Mouse (Mus musculus) WW6 (cell line): ENCODE measurements at regions not wholly inside any gene's neighbourhood (a gene's known extent, or its start where the extent isn't known, plus 50 kb on each side); places are given as distances from the start of the nearest gene placed in this dataset.
A peak's percentile ranks its signal among the peaks of the same experiment; 100 is the strongest.

Experiments
- DNase-seq: peaks from one replicate; pipeline ENCODE4 v3.0.0-alpha.2; 2013; ENCODE audit warnings: low read depth, low spot score

DNA sequence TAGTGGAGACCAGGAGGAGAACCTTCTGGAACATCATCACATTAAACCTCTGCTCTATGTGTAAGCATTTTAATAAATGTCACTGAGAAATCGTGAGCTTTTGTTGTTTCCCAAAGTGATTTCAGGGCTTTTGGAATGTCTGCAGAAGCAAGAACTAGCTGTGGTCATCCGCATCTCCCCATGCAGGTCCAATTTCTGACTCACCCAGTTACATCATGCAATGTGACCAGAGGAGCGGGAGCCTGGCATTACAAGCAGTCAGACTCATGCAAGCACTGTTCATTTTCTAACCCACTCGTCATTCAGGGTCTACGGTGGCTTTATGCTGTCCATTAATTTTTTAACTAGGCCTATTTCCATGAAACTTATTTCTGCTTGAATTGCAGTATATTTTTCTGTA, 151.2 kb upstream of the Supt20 start:
- no peak for DNase-seq

GRCm38 (mm10) chr3:54545393-54545792, 147.2 kb upstream of the Supt20 start:
- no peak for DNase-seq

DNA sequence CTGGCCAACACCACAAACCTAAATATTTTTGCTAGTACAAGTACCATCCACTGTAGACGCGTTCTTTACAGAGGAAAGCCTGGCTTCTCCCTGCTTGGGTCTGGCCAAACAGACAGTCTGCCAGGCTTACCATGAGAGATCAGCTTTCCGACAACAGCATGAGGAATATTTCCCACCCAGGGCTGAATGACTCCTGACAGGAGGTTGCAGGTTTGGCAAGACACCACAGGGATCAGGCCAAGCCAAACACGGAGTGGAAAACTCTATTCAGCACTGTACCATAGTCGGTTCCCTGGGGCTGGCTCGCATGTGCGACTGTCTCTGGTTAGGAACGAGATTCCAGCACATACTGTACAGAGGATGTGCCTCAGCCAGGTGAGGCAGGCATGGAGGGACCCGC, 140.7 kb upstream of the Supt20 start:
- DNase-seq = no peak

GRCm38 (mm10) chr3:54555954-54556353, 136.7 kb upstream of the Supt20 start:
- peak; percentile 7 for DNase-seq

GRCm38 (mm10) chr3:54559053-54559452, 133.6 kb upstream of the Supt20 start:
- DNase-seq = no peak

GRCm38 (mm10) chr3:54559527-54559926, 133.1 kb upstream of the Supt20 start:
- no peak for DNase-seq

DNA sequence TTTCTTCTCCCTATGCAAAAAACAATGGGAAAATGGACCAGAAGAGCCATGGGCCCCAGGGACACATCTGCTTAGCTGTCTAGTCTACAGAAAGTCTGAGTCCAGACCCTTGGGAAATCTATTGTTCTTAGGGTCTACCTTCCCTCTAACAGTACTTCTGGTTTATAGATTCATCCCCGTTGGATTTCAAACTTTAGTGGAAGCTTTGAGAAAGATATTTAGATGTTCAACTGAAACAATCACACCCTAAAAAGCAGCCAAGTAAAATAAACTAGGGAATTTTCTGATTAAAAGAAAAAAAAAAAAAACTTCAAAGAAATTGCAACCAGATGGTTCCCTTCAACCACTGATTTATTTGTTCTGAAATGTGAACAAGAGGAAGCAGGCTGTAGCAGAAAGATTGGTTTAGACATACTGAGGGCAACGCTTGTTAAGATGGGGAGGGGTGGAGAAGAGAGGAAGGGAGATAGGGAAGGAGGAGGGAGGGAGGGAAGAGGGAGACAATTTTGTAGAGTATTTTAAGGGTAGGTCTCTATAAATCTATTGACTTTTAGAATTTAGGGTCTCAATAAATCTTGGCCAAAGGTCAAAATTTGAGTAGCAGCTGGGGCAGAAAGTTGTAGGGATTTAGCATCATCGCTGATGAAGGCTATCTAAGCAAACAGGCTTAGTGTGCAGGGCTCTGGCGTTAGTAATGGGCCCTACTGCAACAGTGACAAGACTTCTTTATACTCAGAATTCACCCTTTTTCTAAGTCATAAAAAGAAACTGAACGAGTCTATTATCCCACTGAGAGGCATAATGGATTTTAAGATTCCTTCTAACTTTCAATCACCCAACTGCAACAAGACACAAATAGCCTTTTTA, 132.3 kb upstream of the Supt20 start:
- no peak for DNase-seq

DNA sequence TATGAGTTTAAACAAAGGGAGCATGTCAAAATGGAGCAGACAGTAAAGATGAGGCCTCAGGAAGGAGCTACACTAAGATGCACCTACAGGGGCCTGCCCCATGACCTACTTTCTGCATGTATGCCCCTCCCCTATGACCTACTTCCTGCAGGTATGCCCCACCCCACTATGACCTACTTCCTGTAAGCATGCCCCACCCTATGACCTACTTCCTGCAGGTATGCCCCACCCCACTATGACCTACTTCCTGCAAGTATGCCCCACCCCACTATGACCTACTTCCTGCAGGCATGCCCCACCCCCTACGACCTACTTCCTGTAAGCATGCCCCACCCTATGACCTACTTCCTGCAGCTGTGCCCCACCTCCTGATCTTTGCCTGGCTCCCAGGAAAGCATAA, 125.3 kb upstream of the Supt20 start:
- DNase-seq = no peak

DNA sequence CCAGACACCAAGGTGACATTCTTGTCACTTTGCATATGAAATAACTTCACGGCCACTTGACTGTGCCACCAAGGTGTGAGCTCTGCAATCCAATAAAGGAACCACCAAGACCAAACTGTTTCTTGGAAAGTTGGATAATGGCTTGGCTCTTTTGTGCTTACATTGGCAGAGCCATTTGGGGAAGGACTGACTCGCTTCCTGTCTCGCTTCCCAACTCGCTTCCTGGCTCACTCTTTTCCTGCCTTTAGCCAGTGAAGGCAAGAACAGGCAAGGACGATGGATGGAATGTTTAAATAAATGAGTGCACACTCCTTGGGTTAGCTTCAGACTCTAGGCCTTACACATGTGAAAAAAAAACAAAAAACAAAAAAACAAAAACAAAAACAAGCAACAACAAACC, 124.5 kb upstream of the Supt20 start:
- DNase-seq = no peak

- no peak for DNase-seq
Measured at GRCm38 (mm10) chr3:54570501-54570900, 122.1 kb upstream of the Supt20 start.

GRCm38 (mm10) chr3:54577851-54578250, 114.8 kb upstream of the Supt20 start:
- no peak for DNase-seq

DNA sequence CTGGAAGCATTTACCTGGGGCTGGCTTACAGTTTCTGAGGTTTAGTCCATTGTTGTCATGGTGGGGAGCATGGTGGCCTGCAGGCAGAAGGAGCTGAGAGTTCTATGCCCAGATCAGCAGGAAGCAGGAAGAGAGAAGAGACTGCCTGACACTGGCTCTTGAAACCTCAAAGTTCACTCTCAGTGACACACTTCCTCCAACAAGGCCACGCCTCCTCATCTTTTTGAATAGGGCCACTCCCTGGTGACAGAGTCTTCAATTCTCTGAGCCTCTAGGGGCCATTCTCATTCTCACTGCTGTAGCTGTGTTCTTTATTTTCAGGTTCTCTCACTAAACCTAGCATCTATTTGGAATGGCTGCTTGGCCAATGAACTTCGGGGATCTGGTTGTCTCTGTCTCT, 113.2 kb upstream of the Supt20 start:
- no peak for DNase-seq

- no peak for DNase-seq
Measured at GRCm38 (mm10) chr3:54580339-54580738, 112.3 kb upstream of the Supt20 start.

DNA sequence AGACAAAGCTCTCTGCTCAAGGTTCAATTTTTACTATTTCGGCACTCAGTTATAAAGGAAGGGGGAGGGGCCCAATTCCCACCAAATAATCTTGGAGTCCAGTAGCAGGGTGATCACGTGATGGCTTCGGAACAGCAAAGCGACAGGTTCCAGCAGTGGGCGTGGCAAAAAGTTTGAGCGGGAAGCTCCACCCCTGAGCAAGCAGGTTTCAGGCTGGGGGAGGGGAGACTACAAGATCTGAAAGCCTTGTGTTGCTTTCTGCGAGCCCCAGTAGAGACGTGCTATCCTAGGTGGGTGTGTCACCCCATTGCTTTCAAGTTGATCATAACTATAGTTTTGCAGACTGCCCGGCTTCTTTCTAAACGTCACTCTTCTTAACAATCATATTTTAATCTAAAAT, 106.8 kb upstream of the Supt20 start:
- DNase-seq = peak; percentile 48

- DNase-seq = no peak
Measured at GRCm38 (mm10) chr3:54587127-54587995, 105.2 kb upstream of the Supt20 start.

- DNase-seq = no peak
Measured at GRCm38 (mm10) chr3:54588198-54588597, 104.4 kb upstream of the Supt20 start.

GRCm38 (mm10) chr3:54589976-54590375, 102.6 kb upstream of the Supt20 start:
- no peak for DNase-seq

DNA sequence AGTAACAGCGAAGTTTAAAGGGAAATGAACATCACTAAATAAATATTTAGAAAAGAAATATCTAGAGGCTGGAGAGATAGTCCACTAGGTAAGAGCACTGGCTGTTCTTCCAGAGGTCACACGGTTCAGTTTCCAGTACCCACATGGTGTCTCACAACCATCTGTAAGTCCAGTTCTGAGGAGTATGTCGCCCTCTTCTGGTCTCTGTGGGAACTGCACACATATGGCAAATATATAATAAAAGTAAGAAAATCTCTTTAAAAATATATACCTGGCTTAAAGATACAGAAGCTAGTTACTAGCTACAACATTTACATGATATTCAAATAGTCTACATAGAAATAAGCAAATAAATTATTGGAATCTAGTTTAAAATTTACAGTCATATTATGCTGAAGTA, 101.4 kb upstream of the Supt20 start:
- no peak for DNase-seq

GRCm38 (mm10) chr3:54592064-54592463, 100.5 kb upstream of the Supt20 start:
- DNase-seq = no peak

- DNase-seq = no peak
Measured at GRCm38 (mm10) chr3:54592655-54593428, 99.8 kb upstream of the Supt20 start.

- no peak for DNase-seq
Measured at GRCm38 (mm10) chr3:54595193-54595592, 97.4 kb upstream of the Supt20 start.
